Mouse (Mus musculus) myocyte (in vitro differentiated cells): ENCODE measurements around the gene Vps37d.

ENCODE experiments used
- CEBPB ChIP-seq: IDR thresholded peaks from 2 replicates; pipeline ENCODE4 v1.6.1; 2011; ENCODE audit warnings: mild to moderate bottlenecking, moderate library complexity; ENCODE audit not compliant: poor library complexity, insufficient read depth, severe bottlenecking
- E2F4 ChIP-seq: IDR thresholded peaks from one replicate; pipeline ENCODE4 v1.6.1; 2011; ENCODE audit warnings: mild to moderate bottlenecking, control low read depth, moderate library complexity; ENCODE audit not compliant: insufficient read depth
- MAX ChIP-seq: IDR thresholded peaks from one replicate; pipeline ENCODE4 v1.6.1; 2011; ENCODE audit warnings: low read depth, mild to moderate bottlenecking, control low read depth
- MYOD1 ChIP-seq, 3 experiments: IDR thresholded peaks; one replicate each; pipeline ENCODE4 v1.6.1; 2011; ENCODE audit warnings: control low read depth in 2 of 3, low read depth in 2 of 3, mild to moderate bottlenecking in 2 of 3, moderate library complexity in 1 of 3; ENCODE audit not compliant: insufficient read length in 2 of 3, control insufficient read depth in 1 of 3
- MYOG ChIP-seq, 3 experiments: IDR thresholded peaks; one replicate each; pipeline ENCODE4 v1.6.1; 2011; ENCODE audit warnings: control low read depth in 2 of 3, low read depth in 2 of 3, mild to moderate bottlenecking in 2 of 3; ENCODE audit not compliant: insufficient read length in 2 of 3, control insufficient read depth in 1 of 3, insufficient read depth in 1 of 3
- POLR2A ChIP-seq: IDR thresholded peaks from one replicate; pipeline ENCODE4 v1.6.1; 2011; ENCODE audit warnings: low read depth, mild to moderate bottlenecking, control low read depth, moderate library complexity; ENCODE audit not compliant: insufficient read length
- POLR2AphosphoS2 ChIP-seq: IDR thresholded peaks from one replicate; pipeline ENCODE4 v1.6.1; 2011; ENCODE audit warnings: low read depth, control low read depth; ENCODE audit not compliant: insufficient read length
- TCF12 ChIP-seq: IDR thresholded peaks from one replicate; pipeline ENCODE4 v1.6.1; 2011; ENCODE audit warnings: mild to moderate bottlenecking, control low read depth; ENCODE audit not compliant: poor library complexity, insufficient read depth, severe bottlenecking
- TCF3 ChIP-seq: IDR thresholded peaks from one replicate; pipeline ENCODE4 v1.6.1; 2011; ENCODE audit warnings: low read depth, control low read depth; ENCODE audit not compliant: insufficient read length

DNA sequence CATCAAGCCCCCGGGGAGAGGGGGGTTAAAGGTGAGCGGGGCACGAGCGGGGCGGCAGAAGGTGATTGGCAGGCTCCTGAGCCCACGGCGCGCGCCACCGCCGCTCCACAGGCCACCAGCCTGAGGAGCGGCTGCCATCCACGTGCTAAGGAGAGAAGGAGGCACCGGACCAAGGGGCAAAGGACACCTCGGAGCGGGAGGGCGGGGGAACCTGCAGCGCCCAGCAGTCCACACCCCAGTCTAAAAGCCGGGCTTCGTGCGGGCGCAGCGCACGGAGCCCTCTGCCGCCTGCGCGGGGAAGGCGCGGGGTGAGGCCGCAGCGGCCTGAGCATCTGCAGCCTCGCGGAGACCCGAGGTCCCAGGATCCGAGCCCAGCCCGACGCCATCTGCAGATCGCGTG is 11.6 kb upstream of the Vps37d start, which contains the start of gene Mlxipl:
- TF ChIP-seq POLR2AphosphoS2 (no peak), CEBPB (no peak), POLR2A (no peak), E2F4 (no peak), MYOG (IDR thresholded peaks at IDR 0.05; ENCODE audit: control insufficient read depth in 1 of 3, insufficient read depth in 1 of 3, insufficient read length in 2 of 3, low read depth in 2 of 3) (no peak), MAX (no peak), MYOD1 (IDR thresholded peaks at IDR 0.05; ENCODE audit: control insufficient read depth in 1 of 3, insufficient read length in 2 of 3, low read depth in 2 of 3) (no peak), TCF12 (no peak), TCF3 (no peak)
